Mouse (Mus musculus) lung, adult 2 months (tissue): ENCODE results near the gene Nkx6-1.

Experiments used
- CTCF ChIP-seq: fragments of 200-500 bp; IDR thresholded peaks from 2 replicates; pipeline ENCODE4 v1.5.1; 2011; ENCODE audit warnings: mild to moderate bottlenecking, low read length, control low read depth; ENCODE audit not compliant: insufficient read depth
- POLR2A ChIP-seq: fragments of 200-500 bp; IDR thresholded peaks from 2 replicates; pipeline ENCODE4 v1.6.1; 2011; ENCODE audit warnings: low read depth, mild to moderate bottlenecking, control low read depth, low read length, borderline replicate concordance; ENCODE audit errors: extremely low read depth

DNA sequence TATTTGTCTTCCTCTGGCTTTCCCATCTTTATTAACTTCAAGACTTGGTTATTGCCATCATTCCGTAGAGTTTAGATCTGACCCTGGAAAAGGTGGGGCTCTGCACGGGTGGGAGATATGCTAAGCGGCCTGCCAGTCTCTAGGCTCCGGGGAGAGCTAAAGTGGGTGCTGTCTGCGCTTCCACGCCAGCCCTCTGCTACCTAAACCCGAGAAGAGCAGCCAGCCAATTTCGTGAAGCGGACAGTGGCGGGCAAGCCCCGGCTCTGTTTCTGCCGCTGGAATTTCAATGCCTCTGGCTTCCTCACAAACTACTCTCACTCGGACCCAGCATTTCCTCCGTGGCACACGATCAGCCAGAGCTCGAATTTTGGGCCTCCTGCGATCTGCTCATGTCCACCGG, 1.9 kb upstream of the Nkx6-1 start:
- no peak for TF ChIP-seq CTCF
- no peak for TF ChIP-seq POLR2A
